Mouse (Mus musculus) layer of hippocampus, postnatal 10 days (tissue): ENCODE measurements around the gene St5. TPM values are rescaled to one million over a fixed set of nuclear protein-coding genes. Genes with fewer than 3 reads are reported as not detected.
A peak's percentile ranks its signal among the peaks of the same experiment; 100 is the strongest.

Source experiments
- DNase-seq, 2 experiments: peaks; one replicate each; pipeline ENCODE4 v3.0.0; 2021; ENCODE audit warnings: low spot score in 2 of 2
- total RNA-seq, 2 experiments: library from RNA; stranded (reverse); gene quantifications; 2 replicates each; pipeline ENCODE4 v1.2.3; 2021

St5 gene
- total RNA-seq, 2 experiments from 2014 or later, result 30.8 to 33.5 TPM

- DNase-seq, result peak in 1 of 2 experiments; percentile 36
Measured at GRCm38 (mm10) chr7:109576321-109577314, 126.8 kb downstream of the St5 start.

- DNase-seq, result no peak
Measured at GRCm38 (mm10) chr7:109574166-109574565, 129.2 kb downstream of the St5 start.

- DNase-seq, result no peak
Measured at GRCm38 (mm10) chr7:109568391-109568892, 135.0 kb downstream of the St5 start.

GRCm38 (mm10) chr7:109566841-109567768 lies 136.3 kb downstream of the St5 start:
- no peak for DNase-seq

GRCm38 (mm10) chr7:109566327-109566726 lies 137.1 kb downstream of the St5 start:
- no peak for DNase-seq

- no peak for DNase-seq
Measured at GRCm38 (mm10) chr7:109563775-109564362, 139.5 kb downstream of the St5 start.

- no peak for DNase-seq
Measured at GRCm38 (mm10) chr7:109562676-109563075, 140.7 kb downstream of the St5 start.

- no peak for DNase-seq
Measured at GRCm38 (mm10) chr7:109562154-109562599, 141.2 kb downstream of the St5 start.

GRCm38 (mm10) chr7:109561466-109562153 lies 141.8 kb downstream of the St5 start:
- DNase-seq, result no peak

GRCm38 (mm10) chr7:109559536-109559935 lies 143.9 kb downstream of the St5 start:
- no peak for DNase-seq

GRCm38 (mm10) chr7:109546726-109547125 lies 156.7 kb downstream of the St5 start:
- DNase-seq, result no peak

- DNase-seq, result no peak
Measured at GRCm38 (mm10) chr7:109546186-109546585, 157.2 kb downstream of the St5 start.

GRCm38 (mm10) chr7:109545255-109545993 lies 158.0 kb downstream of the St5 start:
- DNase-seq, result no peak

- DNase-seq, result no peak
Measured at GRCm38 (mm10) chr7:109544792-109545191, 158.6 kb downstream of the St5 start.

GRCm38 (mm10) chr7:109542364-109542628 lies 161.1 kb downstream of the St5 start:
- DNase-seq, result no peak

GRCm38 (mm10) chr7:109541609-109542363 lies 161.6 kb downstream of the St5 start:
- DNase-seq, result no peak

- no peak for DNase-seq
Measured at GRCm38 (mm10) chr7:109540902-109541301, 162.5 kb downstream of the St5 start.

GRCm38 (mm10) chr7:109536451-109536946 lies 166.9 kb downstream of the St5 start:
- DNase-seq, result peak; percentile 69 to 82

- DNase-seq, result no peak
Measured at GRCm38 (mm10) chr7:109534921-109535320, 168.5 kb downstream of the St5 start.
